Mouse (Mus musculus) midbrain, embryonic 16.5 days (tissue): Measurements from ENCODE around the gene Atp8a2. TPM values are rescaled to one million over a fixed set of nuclear protein-coding genes. Genes with fewer than 3 reads are reported as not detected.
"Not testable (repeated sequence)": the region's sequence is repeated elsewhere in the genome, so short reads cannot be mapped to it uniquely, and the experiment has no call there.

Experiments used
- ATAC-seq: fragments of 200-750 bp; cut with Nextera tagmentation; 2 replicates; pipeline ENCODE4 v1.8.0; 2017; ENCODE audit warnings: moderate TSS enrichment
- H3K27ac ChIP-seq: fragments of 300-500 bp; sonication (generic); 2 replicates; pipeline ENCODE4 v1.5.1; 2014; ENCODE audit warnings: mild to moderate bottlenecking, low read length, mixed read lengths
- H3K27me3 ChIP-seq: fragments of 300-500 bp; sonication (generic); 2 replicates; pipeline ENCODE4 v1.6.1; 2014; ENCODE audit warnings: low read depth, low read length, mixed read lengths; ENCODE audit not compliant: control insufficient read depth, insufficient read depth
- H3K36me3 ChIP-seq: fragments of 300-500 bp; sonication (generic); 2 replicates; pipeline ENCODE4 v1.6.1; 2014; ENCODE audit warnings: mild to moderate bottlenecking, low read length, moderate library complexity, mixed read lengths; ENCODE audit not compliant: control insufficient read depth, insufficient read depth
- H3K4me1 ChIP-seq: fragments of 300-500 bp; sonication (generic); 2 replicates; pipeline ENCODE4 v1.6.1; 2014; ENCODE audit warnings: mild to moderate bottlenecking, low read length, mixed read lengths; ENCODE audit not compliant: control insufficient read depth, insufficient read depth
- H3K4me2 ChIP-seq: fragments of 300-500 bp; sonication (generic); 2 replicates; pipeline ENCODE4 v1.6.1; 2014; ENCODE audit warnings: mild to moderate bottlenecking, low read length, mixed read lengths
- H3K4me3 ChIP-seq: fragments of 300-500 bp; sonication (generic); 2 replicates; pipeline ENCODE4 v1.5.1; 2014; ENCODE audit warnings: low read depth, mild to moderate bottlenecking, low read length, moderate library complexity, mixed read lengths
- H3K9ac ChIP-seq: fragments of 300-500 bp; sonication (generic); 2 replicates; pipeline ENCODE4 v1.6.1; 2014; ENCODE audit warnings: low read depth, low read length, mixed read lengths
- H3K9me3 ChIP-seq: fragments of 300-500 bp; sonication (generic); replicated peaks from 2 replicates; pipeline ENCODE4 v1.6.1; 2014; ENCODE audit warnings: mild to moderate bottlenecking, low read length, mixed read lengths; ENCODE audit not compliant: control insufficient read depth, poor library complexity, severe bottlenecking
- WGBS: fragments of 180-500 bp; shearing (Covaris S2); extraction: QIAGEN DNeasy Blood & Tissue Kit; methylation state at CpG from one replicate; pipeline ENCODE4 v1.1.7; 2014; 5-methylcytosine and 5-hydroxymethylcytosine counted together
- polyA plus RNA-seq: library from polyadenylated mRNA; unstranded; fragments of >200 nt; fragmentation: Nextera tagmentation; extraction: Ambion mirVana; gene quantifications from 2 replicates; pipeline ENCODE4 v1.2.1, GENCODE M21; 2015

Gene Atp8a2
- polyA plus RNA-seq, 1 experiment from 2014 or later: 45.6 TPM

- Histone ChIP-seq H3K27me3 (peaks cover 5% of the 10 kb centered on the region; the same call in 1 of the 2 replicates), H3K4me2 (peak overlapping the region; percentile 82), H3K9me3 (no peaks in the 10 kb centered on the region), H3K4me1 (peaks cover 12% of the 10 kb centered on the region; the same call in 1 of the 2 replicates), H3K36me3 (no peaks in the 10 kb centered on the region; the same call in 1 of the 2 replicates), H3K4me3 (peak overlapping the region; percentile 74), H3K27ac (no peak overlapping the region), H3K9ac (0 out of 2 replicates have a peak overlapping the region, but pooled peaks have one; percentile 1)
- 26% methylated on average over 7 of the region's 7 CpGs for WGBS
- no peak; the same call in 1 of the 2 replicates for ATAC-seq
Observed at GRCm38 (mm10) chr14:59627823-59628222, 569.2 kb downstream of the Atp8a2 start.

- Histone ChIP-seq H3K9ac (no peak overlapping the region), H3K4me1 (peaks cover 12% of the 10 kb centered on the region; the same call in 1 of the 2 replicates), H3K4me2 (peak overlapping the region; percentile 82), H3K4me3 (peak overlapping the region; percentile 74), H3K9me3 (no peaks in the 10 kb centered on the region), H3K36me3 (no peaks in the 10 kb centered on the region; the same call in 1 of the 2 replicates), H3K27ac (no peak overlapping the region), H3K27me3 (peaks cover 5% of the 10 kb centered on the region; the same call in 1 of the 2 replicates)
- no peak for ATAC-seq
- whole genome bisulfite sequencing: 24% methylated on average over 9 of the region's 9 CpGs
Observed at GRCm38 (mm10) chr14:59627142-59627680, 569.8 kb downstream of the Atp8a2 start.

GRCm38 (mm10) chr14:59626711-59627110, 570.3 kb downstream of the Atp8a2 start:
- peak overlapping the region; percentile 74 for H3K4me3 ChIP-seq
- H3K9me3 ChIP-seq: no peaks in the 10 kb centered on the region
- H3K36me3 ChIP-seq: no peaks in the 10 kb centered on the region; the same call in 1 of the 2 replicates
- peaks cover 12% of the 10 kb centered on the region; the same call in 1 of the 2 replicates for H3K4me1 ChIP-seq
- no peak for ATAC-seq
- H3K27me3 ChIP-seq: peaks cover 5% of the 10 kb centered on the region; the same call in 1 of the 2 replicates
- 13% methylated on average over 8 of the region's 8 CpGs for WGBS
- H3K4me2 ChIP-seq: peak overlapping the region; percentile 82
- H3K9ac ChIP-seq: peak overlapping the region; percentile 75
- no peak overlapping the region for H3K27ac ChIP-seq

GRCm38 (mm10) chr14:59625806-59626364, 571.1 kb downstream of the Atp8a2 start:
- no peaks in the 10 kb centered on the region for H3K9me3 ChIP-seq
- peak; percentile 66 for ATAC-seq
- WGBS: under 1% methylated on average over 51 of the region's 51 CpGs
- H3K4me1 ChIP-seq: peaks cover 12% of the 10 kb centered on the region; the same call in 1 of the 2 replicates
- no peaks in the 10 kb centered on the region; the same call in 1 of the 2 replicates for H3K36me3 ChIP-seq
- H3K4me2 ChIP-seq: peak overlapping the region; percentile 82
- peak overlapping the region; percentile 74 for H3K4me3 ChIP-seq
- H3K9ac ChIP-seq: peak overlapping the region; percentile 75
- H3K27me3 ChIP-seq: peaks cover 5% of the 10 kb centered on the region; the same call in 1 of the 2 replicates
- peak overlapping the region; percentile 77 for H3K27ac ChIP-seq

- peaks cover 5% of the 10 kb centered on the region; the same call in 1 of the 2 replicates for H3K27me3 ChIP-seq
- H3K9me3 ChIP-seq: no peaks in the 10 kb centered on the region
- ATAC-seq: peak; percentile 92
- H3K4me3 ChIP-seq: peak within 1 kb of the TSS; percentile 74
- no peaks in the 10 kb centered on the region; the same call in 1 of the 2 replicates for H3K36me3 ChIP-seq
- H3K4me2 ChIP-seq: peak within 1 kb of the TSS; percentile 82
- WGBS: under 1% methylated on average over 64 of the region's 65 CpGs
- H3K27ac ChIP-seq: peak within 1 kb of the TSS; percentile 77
- peaks cover 12% of the 10 kb centered on the region; the same call in 1 of the 2 replicates for H3K4me1 ChIP-seq
- H3K9ac ChIP-seq: peak within 1 kb of the TSS; percentile 75
Observed at GRCm38 (mm10) chr14:59625158-59625805, 571.7 kb downstream of the Atp8a2 start, which contains the start of gene Shisa2. Gene Shisa2 (plus strand): TSS chr14:59625308.

- no peak overlapping the region; the same call in 1 of the 2 replicates for H3K4me2 ChIP-seq
Observed at GRCm38 (mm10) chr14:59624326-59624885, 572.6 kb downstream of the Atp8a2 start.

GRCm38 (mm10) chr14:59616802-59617201, 580.2 kb downstream of the Atp8a2 start:
- no peaks in the 10 kb centered on the region for H3K27me3 ChIP-seq
- no peak overlapping the region for H3K9ac ChIP-seq
- H3K27ac ChIP-seq: no peak overlapping the region
- WGBS: 34% methylated on average over 7 of the region's 7 CpGs
- no peaks in the 10 kb centered on the region for H3K9me3 ChIP-seq
- no peak overlapping the region for H3K4me3 ChIP-seq
- no peaks in the 10 kb centered on the region for H3K36me3 ChIP-seq
- no peak for ATAC-seq
- no peak overlapping the region for H3K4me2 ChIP-seq
- no peaks in the 10 kb centered on the region for H3K4me1 ChIP-seq

More at GRCm38 (mm10) chr14:59624326-59624885, 572.6 kb downstream of the Atp8a2 start:
- 39% methylated on average over 9 of the region's 9 CpGs for WGBS
- H3K4me3 ChIP-seq: no peak overlapping the region
- no peak overlapping the region for H3K27ac ChIP-seq
- no peak for ATAC-seq
- H3K36me3 ChIP-seq: no peaks in the 10 kb centered on the region
- peaks cover 12% of the 10 kb centered on the region; the same call in 1 of the 2 replicates for H3K4me1 ChIP-seq
- H3K9me3 ChIP-seq: no peaks in the 10 kb centered on the region
- H3K27me3 ChIP-seq: peaks cover 5% of the 10 kb centered on the region; the same call in 1 of the 2 replicates
- no peak overlapping the region for H3K9ac ChIP-seq

GRCm38 (mm10) chr14:59614149-59614548, 582.8 kb downstream of the Atp8a2 start:
- H3K4me3 ChIP-seq, H3K9ac ChIP-seq, H3K4me1 ChIP-seq, ATAC-seq, H3K36me3 ChIP-seq, H3K27ac ChIP-seq, H3K4me2 ChIP-seq, H3K9me3 ChIP-seq, H3K27me3 ChIP-seq: not testable (repeated sequence)
- WGBS: 78% methylated on average over 3 of the region's 3 CpGs
